Mouse (Mus musculus): Measurements from ENCODE around the gene Zfp710.

DNA sequence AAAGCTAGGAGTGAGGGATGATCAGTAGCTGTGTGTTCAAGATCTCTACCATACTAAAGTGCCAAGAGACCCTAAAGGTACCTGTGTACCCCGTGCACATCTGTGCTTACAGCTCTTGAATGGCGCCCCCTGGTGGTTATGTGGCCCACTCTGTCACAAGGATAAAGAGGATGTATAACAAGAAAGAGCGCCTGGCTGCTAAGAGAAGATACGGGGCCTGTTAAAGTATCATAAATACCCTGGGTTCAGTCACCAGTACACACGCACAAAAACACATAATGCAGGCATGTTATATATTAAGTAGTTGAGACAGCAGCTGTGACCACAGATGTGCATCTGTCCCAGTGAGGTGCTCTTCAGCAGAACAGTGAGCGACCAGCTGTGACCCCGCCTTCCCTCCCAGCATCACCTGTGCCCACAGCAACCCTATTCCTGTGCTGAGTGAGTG is 59.9 kb downstream of the Zfp710 start:
- TF ChIP-seq CTCF (IDR thresholded peaks at IDR 0.05; ENCODE audit: low read depth) (peak; percentile 90), EP300 (IDR thresholded peaks at IDR 0.05; ENCODE audit: low read depth) (no peak)

Data from liver, postnatal 0 days (tissue).